In the genomic region with DNA sequence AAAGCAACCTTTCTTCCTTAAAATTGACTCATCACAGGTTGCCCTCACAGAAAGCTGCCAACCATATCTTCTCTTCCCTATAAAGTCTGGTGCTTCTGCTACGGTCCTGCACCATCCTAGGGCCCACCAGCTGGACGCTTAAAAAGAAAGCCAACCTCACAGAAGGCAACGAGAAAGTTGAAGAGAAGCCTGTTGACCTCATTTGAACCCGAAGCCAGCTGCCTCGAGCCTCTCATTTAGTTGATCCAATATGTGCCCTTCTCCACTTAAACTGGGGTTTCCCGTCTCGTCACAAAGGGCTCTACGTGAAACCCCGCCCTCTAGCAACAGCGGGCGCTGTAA, we compare ENCODE assay signal across 15 mouse cellular contexts. TPM values are rescaled to one million over a fixed set of nuclear protein-coding genes. Genes with fewer than 3 reads are reported as not detected.
DNase-seq lines count a peak whose midpoint lies in the region; ATAC-seq and TF ChIP-seq lines count a peak whose summit lies in the region.
"Had no signal": no experiment of that assay in that cellular context is flagged by ENCODE, and none has a peak within 500 bp of the region (broad histone marks: within the 10 kb centered on the region; RNA-seq: fewer than 3 reads in every experiment).

No protein-coding gene starts in this region.

- peak; percentile 84 to 86 for DNase-seq in cerebellum, postnatal 10 days
- DNase-seq in cerebellum, adult 11 months = no peak
- no peak for DNase-seq in kidney, adult 2 months
- no peak for DNase-seq in kidney, postnatal 36 days
- peak; percentile 29 for DNase-seq in lung, postnatal 25 days (ENCODE audit: low spot score)
- DNase-seq in lung, postnatal 10 days = no peak
- DNase-seq: adrenal gland, adult 8-10 months; gastrocnemius, postnatal 14 days; thymus, postnatal 36 days had no signal

- WGBS in kidney, adult 2 months = 67% methylated on average over 11 of the region's 11 CpGs
- 77% methylated on average over 11 of the region's 11 CpGs for WGBS in stomach, embryonic 16.5 days
- WGBS in forebrain, embryonic 16.5 days = 87% methylated on average over 11 of the region's 11 CpGs

- TF ChIP-seq POLR2A in kidney, adult 2 months (IDR thresholded peaks at IDR 0.05; ENCODE audit: low read depth, low read length) = no peak

- H3K4me2 ChIP-seq in stomach, embryonic 16.5 days (ENCODE audit: low read depth, low read length) = no peak overlapping the region
- no peak overlapping the region for H3K4me2 ChIP-seq in forebrain, embryonic 16.5 days (ENCODE audit: low read length)
- H3K4me2 ChIP-seq: liver, embryonic 11.5 days; neural tube, embryonic 15.5 days had no signal

- peak overlapping the region; percentile 20; the same call in 1 of the 2 replicates for H3K27ac ChIP-seq in kidney, adult 2 months (ENCODE audit: insufficient read depth, low read depth, low read length)
- peak overlapping the region; percentile 58 for H3K27ac ChIP-seq in stomach, embryonic 16.5 days (ENCODE audit: low read length)
- no peak overlapping the region for H3K27ac ChIP-seq in forebrain, embryonic 16.5 days (ENCODE audit: low read length)
- H3K27ac ChIP-seq: neural tube, embryonic 15.5 days had no signal

- no peaks in the 10 kb centered on the region for H3K9me3 ChIP-seq in stomach, embryonic 16.5 days (replicated peaks; ENCODE audit: control insufficient read depth, low read length)
- H3K9me3 ChIP-seq in forebrain, embryonic 16.5 days (ENCODE audit: control insufficient read depth, low read length) = no peaks in the 10 kb centered on the region
- H3K9me3 ChIP-seq: forebrain, embryonic 10.5 days; neural tube, embryonic 15.5 days had no signal

- no peak overlapping the region for H3K4me3 ChIP-seq in kidney, adult 2 months (ENCODE audit: insufficient read depth, low read depth, low read length)
- H3K4me3 ChIP-seq in stomach, embryonic 16.5 days (replicated peaks; ENCODE audit: low read length) = no peak overlapping the region
- no peak overlapping the region for H3K4me3 ChIP-seq in forebrain, embryonic 16.5 days (replicated peaks; ENCODE audit: low read length)
- H3K4me3 ChIP-seq: forebrain, embryonic 10.5 days; neural tube, embryonic 15.5 days had no signal

- H3K9ac ChIP-seq in stomach, embryonic 16.5 days (ENCODE audit: low read length) = no peak overlapping the region
- no peak overlapping the region for H3K9ac ChIP-seq in forebrain, embryonic 16.5 days (replicated peaks; ENCODE audit: low read depth, low read length)
- H3K9ac ChIP-seq: neural tube, embryonic 15.5 days had no signal

- no peaks in the 10 kb centered on the region for H3K36me3 ChIP-seq in kidney, adult 2 months (ENCODE audit: control insufficient read depth, insufficient read depth, low read length)
- no peaks in the 10 kb centered on the region for H3K36me3 ChIP-seq in stomach, embryonic 16.5 days (ENCODE audit: control insufficient read depth, insufficient read depth, low read length)
- H3K36me3 ChIP-seq in forebrain, embryonic 16.5 days (ENCODE audit: control insufficient read depth, insufficient read depth) = no peaks in the 10 kb centered on the region
- H3K36me3 ChIP-seq: forebrain, embryonic 10.5 days; neural tube, embryonic 15.5 days had no signal

- peaks cover 23% of the 10 kb centered on the region for H3K4me1 ChIP-seq in kidney, adult 2 months (ENCODE audit: control insufficient read depth, insufficient read depth, low read length)
- H3K4me1 ChIP-seq in stomach, embryonic 16.5 days (ENCODE audit: control insufficient read depth, insufficient read depth, low read length) = peaks cover 50% of the 10 kb centered on the region
- peaks cover 14% of the 10 kb centered on the region; the same call in 1 of the 2 replicates for H3K4me1 ChIP-seq in forebrain, embryonic 16.5 days (replicated peaks; ENCODE audit: control insufficient read depth, insufficient read depth, low read length)

- no peak for ATAC-seq in stomach, embryonic 16.5 days (ENCODE audit: insufficient read depth, low FRiP score)
- ATAC-seq in forebrain, embryonic 16.5 days = no peak
- ATAC-seq: inflammation-experienced regulatory T-cells, adult 6 months had no signal

- no peak for TF ChIP-seq CTCF in kidney, adult 2 months (conservative IDR thresholded peaks at IDR 0.05; ENCODE audit: insufficient read depth, insufficient read length, low read depth, low read length)

- no peaks in the 10 kb centered on the region for H3K27me3 ChIP-seq in kidney, adult 2 months (replicated peaks; ENCODE audit: control insufficient read depth, insufficient read depth, low read length)
- no peaks in the 10 kb centered on the region for H3K27me3 ChIP-seq in stomach, embryonic 16.5 days (ENCODE audit: control insufficient read depth, insufficient read depth, low read length)
- H3K27me3 ChIP-seq in forebrain, embryonic 16.5 days (replicated peaks; ENCODE audit: control insufficient read depth, insufficient read depth, low read length) = no peaks in the 10 kb centered on the region
- H3K27me3 ChIP-seq: neural tube, embryonic 15.5 days had no signal

RNA-seq across cellular contexts. Expression of a gene that starts 35.9 kb away (rescaled TPM):
- polyA plus RNA-seq in kidney, adult 2 months (2012; rRNA removed) = 250 and 253 TPM in 2 replicates
- polyA plus RNA-seq in stomach, embryonic 16.5 days (2015; fragmentation: Nextera tagmentation; extraction: Ambion mirVana) = 157 and 160 TPM in 2 replicates
- polyA plus RNA-seq in forebrain, embryonic 16.5 days (2015; fragmentation: Nextera tagmentation; extraction: Ambion mirVana) = 132 and 140 TPM in 2 replicates

Comparison
In these comparisons a context has a peak if more than half of its experiments do, and no peak if none do; other contexts are left out.
1. DNase-seq: peak in cerebellum, postnatal 10 days (2 of 2) and lung, postnatal 25 days (single experiment); none in cerebellum, adult 11 months (single experiment), kidney, adult 2 months (single experiment), kidney, postnatal 36 days (0 of 2) and lung, postnatal 10 days (single experiment).